Mouse (Mus musculus) lung, embryonic 14.5 days (tissue): ENCODE measurements at regions not wholly inside any gene's neighbourhood (a gene's known extent, or its start where the extent isn't known, plus 50 kb on each side); places are given as distances from the start of the nearest gene placed in this dataset.

Source experiments
- ATAC-seq: fragments of 200-750 bp; cut with Nextera tagmentation; 2 replicates; pipeline ENCODE4 v1.8.0; 2017; ENCODE audit warnings: mild to moderate bottlenecking, moderate TSS enrichment, moderate library complexity; ENCODE audit not compliant: insufficient read depth
- DNase-seq: peaks from one replicate; pipeline ENCODE4 v3.0.0-alpha.2; 2015
- H3K27ac ChIP-seq: fragments of 300-500 bp; sonication (generic); 2 replicates; pipeline ENCODE4 v1.5.1; 2014; ENCODE audit warnings: low read depth, mild to moderate bottlenecking, moderate library complexity
- H3K27me3 ChIP-seq: fragments of 300-500 bp; sonication (generic); 2 replicates; pipeline ENCODE4 v1.6.1; 2014; ENCODE audit warnings: low read length, control low read depth; ENCODE audit not compliant: insufficient read depth
- H3K36me3 ChIP-seq: fragments of 300-500 bp; sonication (generic); 2 replicates; pipeline ENCODE4 v1.6.1; 2014; ENCODE audit warnings: control low read depth; ENCODE audit not compliant: insufficient read depth
- H3K4me1 ChIP-seq: fragments of 300-500 bp; sonication (generic); 2 replicates; pipeline ENCODE4 v1.6.1; 2014; ENCODE audit warnings: antibody characterized with exemption, control low read depth; ENCODE audit not compliant: insufficient read depth
- H3K4me2 ChIP-seq: fragments of 300-500 bp; sonication (generic); 2 replicates; pipeline ENCODE4 v1.6.1; 2014; ENCODE audit warnings: mild to moderate bottlenecking
- H3K4me3 ChIP-seq: fragments of 300-500 bp; sonication (generic); 2 replicates; pipeline ENCODE4 v1.5.1; 2014; ENCODE audit warnings: low read depth, low read length
- H3K9ac ChIP-seq: fragments of 300-500 bp; sonication (generic); 2 replicates; pipeline ENCODE4 v1.6.1; 2014
- H3K9me3 ChIP-seq: fragments of 300-500 bp; sonication (generic); 2 replicates; pipeline ENCODE4 v1.6.1; 2016; ENCODE audit warnings: low read depth, low read length, control low read depth
- CTCF ChIP-seq: IDR thresholded peaks from 2 replicates; pipeline ENCODE4 v1.5.1; 2016; ENCODE audit warnings: antibody characterized with exemption, low read depth
- WGBS: fragments of 180-500 bp; shearing (Covaris S2); extraction: QIAGEN DNeasy Blood & Tissue Kit; methylation state at CpG from one replicate; pipeline ENCODE4 v1.1.7; 2014; 5-methylcytosine and 5-hydroxymethylcytosine counted together

DNA sequence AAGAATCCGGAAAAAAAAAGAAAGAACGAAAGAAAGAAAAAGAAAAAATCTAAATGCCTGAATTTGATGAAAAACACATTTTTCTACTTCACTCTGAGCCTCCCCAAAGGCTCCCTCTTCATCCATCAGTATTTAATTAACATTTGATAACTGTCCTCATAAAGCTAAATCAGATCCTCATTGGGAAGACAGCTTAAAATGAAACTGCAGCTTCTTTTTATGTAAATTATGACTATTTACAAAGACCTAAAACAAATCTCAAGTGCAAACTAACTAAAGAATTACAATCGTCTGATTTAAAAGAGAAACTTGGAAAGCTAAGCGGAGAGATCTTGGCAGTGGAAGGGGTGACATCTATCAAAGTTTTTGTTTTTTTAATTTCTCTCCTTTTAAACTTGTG lies 481.4 kb upstream of the Intu start:
- Histone ChIP-seq H3K4me1 (peaks cover 4% of the 10 kb centered on the region), H3K9me3 (no peaks in the 10 kb centered on the region), H3K27me3 (no peaks in the 10 kb centered on the region), H3K4me2 (no peak overlapping the region), H3K9ac (no peak overlapping the region), H3K27ac (peak overlapping the region; percentile 36), H3K36me3 (no peaks in the 10 kb centered on the region), H3K4me3 (no peak overlapping the region)
- DNase-seq (peak; percentile 62), ATAC-seq (no peak)
- no peak for TF ChIP-seq CTCF
- WGBS = 30% methylated on average over 4 of the region's 4 CpGs

DNA sequence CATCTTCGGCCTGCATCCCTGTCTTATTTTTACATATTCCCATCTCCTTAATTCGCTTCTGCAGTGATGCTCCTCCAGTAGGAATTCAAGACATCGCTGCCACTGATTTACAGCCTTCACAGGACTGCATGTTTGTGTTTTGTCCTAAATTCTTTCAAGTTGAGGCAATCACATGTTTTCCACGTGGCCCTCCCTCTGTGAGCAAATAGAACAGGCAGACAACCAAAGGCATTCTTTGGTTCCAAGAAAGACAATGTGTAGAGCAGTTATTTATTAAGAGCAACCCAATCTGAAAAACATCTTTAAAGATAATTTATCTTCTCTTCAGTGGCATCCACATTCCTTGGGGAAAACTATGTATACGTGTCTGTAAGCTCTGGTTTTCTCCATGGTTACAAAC lies 472.8 kb upstream of the Intu start:
- Histone ChIP-seq H3K4me1 (no peaks in the 10 kb centered on the region), H3K27ac (no peak overlapping the region), H3K4me2 (no peak overlapping the region), H3K27me3 (no peaks in the 10 kb centered on the region), H3K4me3 (no peak overlapping the region), H3K9me3 (no peaks in the 10 kb centered on the region), H3K9ac (no peak overlapping the region), H3K36me3 (no peaks in the 10 kb centered on the region)
- 59% methylated on average over 5 of the region's 5 CpGs for WGBS
- no peak for TF ChIP-seq CTCF
- DNase-seq (peak; percentile 11), ATAC-seq (no peak)

DNA sequence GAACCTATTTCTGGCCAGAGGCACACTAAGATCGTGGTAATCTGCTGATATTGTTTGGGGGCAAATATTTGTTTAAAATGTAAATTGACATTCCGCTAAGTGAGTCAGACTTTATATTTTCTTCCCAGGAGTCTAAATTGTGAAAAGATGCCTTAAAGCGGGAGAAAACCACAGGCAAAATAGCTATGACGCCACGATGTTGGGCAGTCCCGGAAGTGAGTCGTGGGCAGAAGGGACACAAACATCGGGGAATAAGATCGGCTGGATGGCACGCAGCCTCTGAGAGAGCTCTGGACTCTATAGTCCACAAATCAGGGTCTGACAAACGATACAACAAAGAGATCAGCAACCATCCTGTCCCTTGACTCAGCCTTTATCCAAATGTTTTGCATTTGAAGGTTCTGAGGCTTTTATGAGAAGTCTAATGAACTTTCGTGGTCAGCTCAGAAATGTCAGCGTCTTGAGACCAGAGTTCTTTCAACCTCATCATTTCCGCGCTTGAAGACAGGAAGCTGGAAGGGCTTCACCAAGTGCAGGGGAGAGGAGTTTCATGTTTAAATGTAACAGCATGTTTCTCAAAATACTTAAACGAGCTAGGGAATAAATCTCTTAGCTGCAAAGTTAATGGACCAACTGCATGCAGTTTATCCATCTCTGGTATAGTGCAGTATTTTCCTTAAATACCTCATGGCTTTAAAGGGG lies 472.2 kb upstream of the Intu start:
- no peaks in the 10 kb centered on the region for H3K27me3 ChIP-seq
- WGBS = 68% methylated on average over 16 of the region's 16 CpGs
- no peaks in the 10 kb centered on the region for H3K36me3 ChIP-seq
- ATAC-seq (no peak), DNase-seq (peak; percentile 14)
- no peak overlapping the region for H3K4me2 ChIP-seq
- H3K4me1 ChIP-seq = no peaks in the 10 kb centered on the region
- no peak overlapping the region for H3K9ac ChIP-seq
- TF ChIP-seq CTCF = no peak
- no peak overlapping the region; the same call in 1 of the 2 replicates for H3K27ac ChIP-seq
- H3K9me3 ChIP-seq = no peaks in the 10 kb centered on the region
- H3K4me3 ChIP-seq = no peak overlapping the region

DNA sequence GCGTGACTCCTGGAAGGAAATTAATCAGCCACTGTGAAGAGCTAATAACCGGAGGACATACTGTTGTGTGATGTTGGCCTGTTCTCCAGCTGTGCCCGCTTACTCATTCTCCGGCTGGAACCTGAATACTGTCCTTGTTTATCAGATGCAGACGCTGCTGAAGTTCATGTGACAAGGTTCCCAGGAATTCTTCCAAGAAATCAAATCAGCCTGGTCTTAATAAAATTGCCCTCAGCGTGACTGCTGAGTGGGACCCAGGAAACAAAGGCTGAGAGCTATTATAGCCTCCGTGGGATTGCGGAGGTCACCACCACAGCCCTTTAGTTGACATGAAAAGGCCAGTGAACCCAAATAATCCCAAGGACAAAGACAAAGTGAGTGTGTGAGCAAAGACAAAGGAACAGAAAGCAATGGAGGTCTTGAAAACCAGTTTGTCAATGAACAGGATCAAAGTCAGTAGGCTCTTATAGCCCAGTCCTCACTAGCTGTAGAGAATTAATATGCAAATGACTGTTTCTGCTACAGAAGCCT lies 460.9 kb upstream of the Intu start:
- ATAC-seq (no peak), DNase-seq (no peak)
- Histone ChIP-seq H3K27me3 (no peaks in the 10 kb centered on the region), H3K9me3 (no peaks in the 10 kb centered on the region), H3K4me1 (no peaks in the 10 kb centered on the region), H3K4me3 (no peak overlapping the region), H3K36me3 (no peaks in the 10 kb centered on the region), H3K4me2 (no peak overlapping the region), H3K27ac (no peak overlapping the region), H3K9ac (no peak overlapping the region)
- 54% methylated on average over 8 of the region's 8 CpGs for WGBS
- TF ChIP-seq CTCF = no peak

DNA sequence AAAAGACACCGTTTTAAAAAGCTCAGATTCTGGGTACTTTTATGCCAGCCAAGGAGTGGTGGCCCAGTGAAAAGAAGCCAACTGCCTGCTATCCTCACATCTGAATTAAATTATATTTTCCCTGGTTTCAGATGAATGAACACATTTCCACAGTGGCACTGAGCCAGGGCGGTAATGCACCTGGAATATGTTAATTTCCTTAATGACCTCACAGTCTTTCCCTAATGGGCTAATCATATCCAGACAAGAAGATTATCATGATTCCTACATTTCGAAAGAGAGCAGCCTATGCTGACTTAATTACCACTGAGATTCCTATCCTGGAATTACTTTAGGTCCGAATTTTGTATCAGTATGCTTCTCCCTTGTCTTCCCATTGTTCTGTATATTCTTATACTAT lies 454.3 kb upstream of the Intu start:
- WGBS = 88% methylated on average over 4 of the region's 4 CpGs
- TF ChIP-seq CTCF = no peak
- Histone ChIP-seq H3K9ac (no peak overlapping the region), H3K9me3 (no peaks in the 10 kb centered on the region), H3K36me3 (no peaks in the 10 kb centered on the region), H3K27ac (no peak overlapping the region), H3K4me2 (no peak overlapping the region), H3K4me1 (no peaks in the 10 kb centered on the region), H3K27me3 (no peaks in the 10 kb centered on the region), H3K4me3 (no peak overlapping the region)
- DNase-seq = no peak
- no peak for ATAC-seq

DNA sequence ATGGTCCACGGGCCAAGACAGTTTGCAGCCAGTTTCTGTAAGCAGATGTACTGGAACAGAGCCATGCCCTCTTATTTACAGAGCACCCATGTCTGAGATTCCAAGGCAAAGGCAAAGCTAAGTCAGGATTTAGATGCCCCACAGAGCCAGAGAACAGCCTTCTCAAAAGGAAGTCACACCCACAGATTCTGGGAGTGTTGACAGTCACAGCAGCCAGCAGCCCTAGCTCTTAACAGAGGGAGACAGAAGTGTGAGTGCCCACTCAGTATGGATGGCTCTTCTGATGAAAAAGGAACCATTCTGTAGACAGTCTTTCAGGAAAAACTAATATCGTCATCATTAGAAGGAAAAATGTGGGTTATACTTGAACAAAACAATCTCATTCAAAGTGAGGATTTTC lies 446.0 kb upstream of the Intu start:
- Histone ChIP-seq H3K9ac (no peak overlapping the region), H3K9me3 (no peaks in the 10 kb centered on the region), H3K36me3 (no peaks in the 10 kb centered on the region), H3K4me1 (no peaks in the 10 kb centered on the region), H3K27me3 (no peaks in the 10 kb centered on the region), H3K4me3 (no peak overlapping the region), H3K4me2 (no peak overlapping the region), H3K27ac (no peak overlapping the region)
- no peak for ATAC-seq
- DNase-seq = peak; percentile 16
- 54% methylated on average over 2 of the region's 2 CpGs for WGBS
- no peak for TF ChIP-seq CTCF

DNA sequence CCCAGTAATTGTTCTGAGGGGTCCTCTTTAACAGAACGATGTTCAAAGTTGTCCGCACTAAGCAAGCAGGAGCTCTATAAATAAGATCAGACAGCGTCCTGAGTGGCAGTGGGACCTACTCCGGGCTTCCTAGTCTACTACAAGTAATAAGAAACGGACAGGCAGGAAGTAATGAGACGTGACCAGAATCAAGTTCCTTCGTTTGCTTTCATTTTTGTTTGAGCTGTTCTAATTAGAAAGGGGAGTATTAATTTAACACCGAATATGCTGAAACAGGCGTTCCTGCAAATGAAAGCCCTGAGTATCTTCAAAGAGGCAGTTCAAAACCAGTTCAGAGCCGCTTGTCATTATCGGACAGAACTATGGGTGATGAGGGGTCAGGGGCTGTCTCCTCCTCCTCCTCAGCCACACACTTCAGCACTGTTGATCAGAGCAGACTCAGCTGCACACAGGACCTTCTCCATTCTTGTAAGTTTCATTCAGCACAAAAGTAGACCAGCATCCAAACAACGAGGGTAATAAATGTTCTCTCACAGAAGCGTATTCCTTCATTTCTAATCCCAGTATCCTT lies 439.2 kb upstream of the Intu start:
- DNase-seq = no peak
- no peak overlapping the region for H3K4me2 ChIP-seq
- 75% methylated on average over 13 of the region's 13 CpGs for WGBS
- H3K27me3 ChIP-seq = no peaks in the 10 kb centered on the region
- no peak overlapping the region for H3K9ac ChIP-seq
- no peaks in the 10 kb centered on the region for H3K36me3 ChIP-seq
- no peak for TF ChIP-seq CTCF
- H3K4me3 ChIP-seq = no peak overlapping the region
- no peak overlapping the region for H3K27ac ChIP-seq
- H3K4me1 ChIP-seq = no peaks in the 10 kb centered on the region
- no peak for ATAC-seq
- H3K9me3 ChIP-seq = no peaks in the 10 kb centered on the region
